Mouse (Mus musculus) urinary bladder, postnatal 36 days (tissue): Measurements from ENCODE around the gene Bfsp1.

Source experiments
- DNase-seq, 2 experiments: peaks; one replicate each; pipeline ENCODE4 v3.0.0; 2022; ENCODE audit warnings: low spot score in 2 of 2, mixed read lengths in 1 of 2

Gene Bfsp1

GRCm38 (mm10) chr2:143853447-143853846, 9.5 kb downstream of the Bfsp1 start:
- no peak for DNase-seq

- no peak for DNase-seq
Measured at GRCm38 (mm10) chr2:143852295-143853275, 10.4 kb downstream of the Bfsp1 start.

GRCm38 (mm10) chr2:143851354-143852221, 11.4 kb downstream of the Bfsp1 start:
- no peak for DNase-seq

GRCm38 (mm10) chr2:143847291-143847690, 15.7 kb downstream of the Bfsp1 start:
- no peak for DNase-seq

- DNase-seq, result peak in 1 of 2 experiments; percentile 65
Measured at GRCm38 (mm10) chr2:143846799-143847198, 16.2 kb downstream of the Bfsp1 start.

- no peak for DNase-seq
Measured at GRCm38 (mm10) chr2:143844779-143845178, 18.2 kb downstream of the Bfsp1 start.

- no peak for DNase-seq
Measured at GRCm38 (mm10) chr2:143841536-143841935, 21.4 kb downstream of the Bfsp1 start.

GRCm38 (mm10) chr2:143840895-143841294, 22.1 kb downstream of the Bfsp1 start:
- no peak for DNase-seq

GRCm38 (mm10) chr2:143839458-143839857, 23.5 kb downstream of the Bfsp1 start:
- DNase-seq, result no peak

GRCm38 (mm10) chr2:143838698-143839097, 24.3 kb downstream of the Bfsp1 start:
- DNase-seq, result peak; percentile 23 to 40

- DNase-seq, result peak; percentile 73 to 75
Measured at GRCm38 (mm10) chr2:143837291-143837701, 25.7 kb downstream of the Bfsp1 start.

GRCm38 (mm10) chr2:143835820-143836219, 27.2 kb downstream of the Bfsp1 start:
- DNase-seq, result no peak

- DNase-seq, result no peak
Measured at GRCm38 (mm10) chr2:143834082-143834481, 28.9 kb downstream of the Bfsp1 start.

- DNase-seq, result no peak
Measured at GRCm38 (mm10) chr2:143832721-143833120, 30.3 kb downstream of the Bfsp1 start.

GRCm38 (mm10) chr2:143831645-143832044, 31.3 kb downstream of the Bfsp1 start:
- no peak for DNase-seq

GRCm38 (mm10) chr2:143813461-143813860, 49.5 kb downstream of the Bfsp1 start:
- DNase-seq, result no peak

GRCm38 (mm10) chr2:143812262-143812661, 50.7 kb downstream of the Bfsp1 start:
- DNase-seq, result no peak

GRCm38 (mm10) chr2:143808789-143809188, 54.2 kb downstream of the Bfsp1 start:
- DNase-seq, result no peak

GRCm38 (mm10) chr2:143806924-143807664, 55.9 kb downstream of the Bfsp1 start:
- no peak for DNase-seq

- no peak for DNase-seq
Measured at GRCm38 (mm10) chr2:143806140-143806923, 56.6 kb downstream of the Bfsp1 start.

- DNase-seq, result no peak
Measured at GRCm38 (mm10) chr2:143801097-143801496, 61.9 kb downstream of the Bfsp1 start.
